Mouse (Mus musculus) spleen, adult 2 months (tissue): ENCODE measurements around the gene Tnfrsf13b.

Experiments used
- CTCF ChIP-seq: fragments of 200-500 bp; IDR thresholded peaks from 2 replicates; pipeline ENCODE4 v1.5.1; 2011; ENCODE audit warnings: mild to moderate bottlenecking, inconsistent platforms; ENCODE audit not compliant: insufficient read depth, insufficient read length, insufficient replicate concordance; ENCODE audit errors: extremely low read depth
- POLR2A ChIP-seq: fragments of 200-500 bp; IDR thresholded peaks from 2 replicates; pipeline ENCODE4 v1.6.1; 2011; ENCODE audit warnings: low read depth, low read length, inconsistent platforms

GRCm38 (mm10) chr11:61122769-61123288 is 3.7 kb upstream of the Tnfrsf13b start:
- TF ChIP-seq POLR2A, result no peak
- no peak for TF ChIP-seq CTCF
